Mouse (Mus musculus): ENCODE measurements around the gene Cyth3.

Cyth3 gene

DNA sequence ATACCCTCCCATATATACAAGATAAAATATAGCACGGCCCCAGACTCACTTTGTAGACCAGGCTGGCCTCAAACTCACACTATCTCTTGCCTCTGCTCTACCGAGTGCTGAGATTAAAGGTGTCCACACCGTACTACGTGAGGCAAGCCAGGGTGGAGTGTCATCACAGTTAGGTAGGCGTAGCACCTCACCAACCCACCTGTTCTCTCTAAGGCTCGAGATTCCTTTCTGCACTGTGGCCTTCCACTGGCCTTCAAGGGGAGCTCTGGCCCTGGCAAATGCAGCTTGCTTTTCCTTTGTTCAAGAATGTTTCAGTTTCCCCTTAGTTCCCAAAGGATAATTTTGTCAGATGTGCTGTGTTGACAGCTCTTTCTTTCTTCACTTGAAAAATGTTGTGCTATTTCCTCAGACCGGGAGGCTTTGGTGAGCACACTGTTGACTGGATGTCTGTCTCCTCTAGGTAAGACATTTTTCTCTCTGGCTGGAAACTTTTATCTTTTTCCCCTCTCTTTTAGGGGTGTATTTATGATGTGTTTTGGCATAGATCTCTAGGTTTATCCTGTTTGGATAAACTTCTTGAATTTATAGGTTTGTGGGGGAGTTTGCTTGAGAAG is 40.9 kb downstream of the Cyth3 start:
- no peak for DNase-seq (ENCODE audit: low read depth in 2 of 2, low spot score in 2 of 2)

DNA sequence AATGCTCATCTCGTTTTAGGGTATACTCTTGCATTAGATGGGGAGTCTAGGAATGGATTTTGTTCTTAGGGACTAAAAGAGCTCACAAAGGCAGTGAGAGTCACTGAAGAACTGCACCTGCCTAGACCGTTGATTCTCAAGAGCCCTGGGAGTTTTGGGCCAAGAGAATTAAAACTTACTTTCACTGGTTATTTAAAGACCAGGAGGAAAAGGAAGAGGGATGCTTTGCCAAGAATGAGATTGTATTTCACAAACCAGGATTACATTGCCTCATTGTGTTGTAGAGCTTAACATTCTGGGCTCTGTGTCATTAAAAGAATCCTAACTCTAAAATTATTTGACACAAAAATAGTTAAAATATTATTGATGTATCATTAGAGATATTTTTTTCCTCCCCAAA is 43.3 kb downstream of the Cyth3 start:
- DNase-seq (ENCODE audit: low read depth in 2 of 2, low spot score in 2 of 2) = no peak

DNA sequence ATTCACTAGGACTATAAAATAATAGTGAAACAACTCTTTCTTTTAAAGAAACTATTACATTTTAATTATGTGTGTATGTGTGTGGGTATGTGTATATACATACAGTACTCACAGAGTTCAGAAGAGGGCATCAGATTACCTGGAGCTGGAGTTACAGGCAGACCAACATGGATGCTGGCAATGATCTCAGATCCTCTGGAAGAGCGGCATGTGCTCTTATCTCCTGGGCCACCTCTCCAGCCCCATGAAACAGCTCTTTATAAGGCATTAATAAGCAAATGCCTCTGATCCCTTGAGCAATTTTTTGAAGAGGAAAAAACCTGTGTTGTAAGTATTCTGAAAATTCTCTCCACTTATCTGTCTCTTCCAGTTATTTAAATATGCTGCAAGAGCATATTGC is 43.8 kb downstream of the Cyth3 start:
- DNase-seq (ENCODE audit: low read depth in 2 of 2, low spot score in 2 of 2) = no peak

DNA sequence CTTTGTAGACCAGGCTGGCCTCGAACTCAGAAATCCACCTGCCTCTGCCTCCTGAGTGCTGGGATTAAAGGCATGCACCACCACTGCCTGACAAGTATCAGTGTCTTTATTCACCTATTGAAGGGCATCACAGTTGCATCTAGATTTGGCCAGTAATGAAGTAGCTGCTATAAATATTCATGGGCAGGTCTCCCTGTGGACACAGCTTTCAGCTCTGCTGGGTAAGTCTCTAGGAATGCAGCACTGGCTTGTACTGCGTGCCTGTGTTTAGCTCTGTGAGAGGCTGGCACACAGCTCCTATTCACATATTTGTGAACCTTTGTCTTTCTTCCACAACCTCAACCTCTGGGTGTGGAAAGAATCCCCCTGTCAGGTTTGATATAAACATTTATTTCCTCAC is 46.6 kb downstream of the Cyth3 start:
- no peak for DNase-seq (ENCODE audit: low read depth in 2 of 2, low spot score in 2 of 2)

DNA sequence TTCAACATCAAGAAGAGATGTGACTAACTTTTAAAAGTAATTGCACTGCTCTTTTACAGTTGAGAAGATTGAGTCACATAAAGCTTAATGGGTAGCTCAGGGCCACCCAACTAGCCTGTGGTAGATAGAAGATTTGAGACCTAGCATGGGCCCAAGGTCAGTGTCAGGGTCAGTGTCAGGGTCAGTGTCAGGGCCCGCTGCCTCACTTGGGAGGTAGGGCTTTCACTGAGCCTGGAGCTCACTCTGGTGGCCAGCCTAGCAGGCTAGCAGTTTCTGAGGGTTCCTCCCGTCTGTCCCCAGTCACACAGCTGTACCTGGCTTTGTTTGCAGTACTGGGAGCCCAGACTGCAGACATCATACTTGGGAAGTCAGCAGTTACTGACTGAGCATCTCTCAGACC is 47.1 kb downstream of the Cyth3 start:
- DNase-seq (ENCODE audit: low read depth in 2 of 2, low spot score in 2 of 2) = no peak

DNA sequence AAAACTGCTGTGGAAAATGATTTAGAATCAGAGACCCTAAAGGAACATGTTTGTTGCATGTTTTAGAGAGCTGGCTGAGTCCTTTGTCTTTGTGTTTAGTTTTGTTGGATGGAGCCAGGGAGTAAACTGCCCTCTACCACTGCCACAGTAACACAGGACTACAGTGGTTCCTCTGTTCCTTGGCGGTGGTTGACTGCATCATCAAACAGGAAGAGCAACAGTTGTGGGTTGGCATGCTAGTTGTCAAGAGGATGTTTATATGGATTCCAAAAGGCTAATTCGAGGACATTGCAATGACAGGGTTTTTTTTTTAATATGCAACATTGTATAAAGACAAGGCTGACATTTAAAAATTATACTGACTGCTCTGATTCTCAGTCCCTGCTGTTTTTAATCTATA is 47.6 kb downstream of the Cyth3 start:
- DNase-seq (ENCODE audit: low read depth in 2 of 2, low spot score in 2 of 2) = no peak

DNA sequence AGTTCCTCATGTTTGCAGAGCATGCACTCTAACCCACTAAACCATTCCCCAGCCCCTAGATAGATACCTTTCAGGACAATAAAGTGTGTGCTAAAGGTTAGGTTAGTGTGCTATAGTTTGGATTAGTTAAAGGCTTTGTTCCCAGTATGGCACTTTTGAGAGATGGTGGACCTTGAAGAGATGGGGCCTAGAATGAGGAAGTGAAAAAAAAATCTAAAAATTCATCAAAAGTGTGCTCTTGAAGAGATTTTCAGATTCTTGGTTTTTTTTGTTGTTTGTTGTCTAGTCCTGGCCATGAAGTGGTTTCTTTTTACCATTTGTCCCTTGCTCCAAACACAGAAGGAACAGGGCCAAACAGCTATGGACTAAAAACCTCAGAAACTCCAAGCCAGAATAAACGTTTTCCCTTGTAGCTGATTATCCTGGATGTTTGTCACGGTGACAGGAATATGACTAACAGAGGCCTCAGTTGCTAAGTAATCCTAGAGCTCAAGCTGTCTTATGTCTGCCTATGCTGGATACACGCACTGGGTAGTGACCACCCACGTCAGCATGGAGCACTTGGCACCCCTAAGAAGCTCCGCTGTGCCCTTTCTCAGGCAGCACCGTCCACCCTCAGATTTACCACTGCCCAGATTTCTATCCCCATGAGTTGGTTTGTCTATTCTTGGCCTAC is 48.6 kb downstream of the Cyth3 start:
- DNase-seq (ENCODE audit: low read depth in 2 of 2, low spot score in 2 of 2) = no peak

DNA sequence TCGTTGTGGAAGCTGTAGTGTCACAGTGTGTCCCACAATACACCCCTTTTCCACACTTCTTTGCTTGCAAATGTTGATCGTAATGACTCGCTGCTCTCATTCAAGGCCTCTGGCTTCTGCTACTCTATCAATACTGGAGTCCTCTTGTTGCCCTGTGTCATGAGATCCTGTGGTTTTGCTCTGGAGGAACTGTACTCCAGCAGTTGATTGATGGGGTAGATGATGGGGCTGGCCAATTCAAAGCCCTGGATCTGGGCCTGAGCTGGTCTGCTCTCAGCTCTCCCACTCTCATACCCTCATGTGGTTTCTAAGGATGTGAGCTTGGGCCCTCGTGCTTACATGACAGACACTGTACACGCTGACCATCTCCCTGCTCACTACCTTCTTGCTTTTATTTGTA is 52.3 kb downstream of the Cyth3 start:
- DNase-seq (ENCODE audit: low read depth in 2 of 2, low spot score in 2 of 2) = no peak

DNA sequence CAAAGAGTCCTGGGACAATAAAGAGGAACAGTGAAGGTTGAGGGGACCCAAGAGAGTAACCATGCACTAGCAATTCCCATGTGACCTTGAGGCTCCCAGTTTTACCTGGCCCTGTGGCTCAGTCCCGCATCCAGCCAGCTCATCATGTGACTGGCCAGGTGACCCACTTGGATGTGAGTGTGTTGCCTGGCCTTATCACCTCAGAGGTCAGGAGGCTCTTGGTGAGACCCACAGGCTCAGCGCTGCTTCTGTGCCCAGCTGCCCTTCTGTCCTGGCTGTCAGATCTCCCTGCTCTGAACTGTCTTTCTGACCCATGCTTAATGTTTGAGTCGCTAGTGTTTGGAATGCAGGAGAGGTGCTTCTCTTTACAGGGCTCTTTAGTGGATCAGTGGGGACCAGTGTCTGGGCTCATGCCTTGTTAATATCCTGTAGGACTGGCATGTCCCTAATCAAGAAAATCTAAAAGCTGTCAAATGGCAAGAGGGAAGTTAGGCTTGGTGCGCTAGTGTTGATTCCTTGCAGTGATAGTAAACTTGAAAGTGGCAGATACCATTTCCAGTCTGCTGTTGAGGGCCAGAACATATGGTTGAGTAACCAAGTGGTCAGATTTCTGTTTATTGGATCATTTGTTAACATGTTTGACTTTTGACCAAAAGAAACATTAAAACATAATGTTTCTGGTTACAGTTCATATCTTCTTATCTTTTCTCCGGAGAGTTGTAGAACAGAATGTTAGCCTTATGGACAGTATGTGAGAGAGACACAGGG is 54.2 kb downstream of the Cyth3 start:
- no peak for DNase-seq (ENCODE audit: low read depth in 2 of 2, low spot score in 2 of 2)

DNA sequence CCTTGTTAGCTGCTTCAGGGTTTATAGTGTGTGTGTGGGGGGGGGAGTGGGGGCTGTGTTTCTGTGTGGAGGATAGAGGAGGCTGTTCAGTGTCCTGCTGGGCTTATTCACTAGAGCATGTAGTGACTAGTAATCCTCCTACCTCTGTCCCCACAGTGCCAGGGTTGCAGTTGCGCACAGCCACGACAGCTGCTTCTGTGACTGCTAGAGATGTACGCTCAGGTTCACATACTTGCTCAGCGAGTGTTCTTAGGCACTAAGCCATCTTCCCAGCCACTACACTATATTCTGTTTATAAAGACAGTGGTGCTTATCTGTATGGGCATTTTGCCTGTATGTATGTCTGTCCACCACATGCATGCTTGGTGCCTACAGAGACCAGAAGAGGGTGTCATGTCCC is 55.1 kb downstream of the Cyth3 start:
- no peak for DNase-seq (ENCODE audit: low read depth in 2 of 2, low spot score in 2 of 2)

DNA sequence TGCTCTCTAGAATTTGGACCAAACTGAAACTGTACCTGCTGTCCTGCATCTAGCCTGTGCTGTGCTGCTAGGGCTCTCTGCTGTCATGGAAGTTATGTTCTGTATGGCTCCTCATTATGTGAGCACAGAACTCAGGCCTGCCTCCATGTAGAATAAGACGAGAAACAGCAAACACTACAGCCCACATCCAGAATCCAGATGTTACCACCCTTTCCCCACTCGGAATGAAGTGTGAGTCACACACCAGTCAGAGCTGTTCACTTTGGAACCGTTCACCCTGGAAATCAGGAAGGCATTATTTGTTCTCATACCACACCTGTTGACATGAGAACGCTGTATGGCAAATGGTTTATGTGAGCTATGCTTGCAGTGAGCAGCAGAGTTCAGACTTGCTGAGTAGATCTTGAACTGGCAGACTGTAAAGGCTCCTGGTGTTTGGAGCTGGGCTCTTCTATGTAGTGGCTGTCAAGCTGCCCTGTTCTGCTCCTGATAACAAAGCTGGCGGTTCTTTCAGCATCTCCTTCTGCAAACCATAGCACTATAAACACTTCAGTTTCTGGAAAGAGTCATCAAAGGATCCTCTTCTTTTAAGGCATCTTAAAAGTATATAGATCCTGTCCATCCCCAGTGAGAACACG is 56.5 kb downstream of the Cyth3 start:
- no peak for DNase-seq (ENCODE audit: low read depth in 2 of 2, low spot score in 2 of 2)

DNA sequence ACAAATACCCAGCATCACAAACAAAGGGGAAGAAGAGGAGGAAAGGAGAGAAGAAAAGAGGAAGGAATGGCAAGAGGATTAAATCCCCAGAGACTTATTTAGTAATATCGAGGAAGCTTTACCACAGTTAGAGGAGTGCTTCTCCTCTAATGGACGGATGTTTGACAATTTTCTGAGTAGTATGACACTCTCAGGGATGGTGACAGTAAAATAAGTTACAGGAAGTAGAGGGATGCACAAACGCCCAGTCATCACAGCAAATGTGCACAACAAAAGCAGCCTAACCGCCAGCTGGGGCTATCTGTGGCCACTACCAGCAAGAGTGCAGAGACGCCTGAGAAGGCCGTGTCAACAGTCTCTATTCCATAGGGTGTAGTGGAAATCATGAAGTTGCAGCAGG is 57.4 kb downstream of the Cyth3 start:
- no peak for DNase-seq (ENCODE audit: low read depth in 2 of 2, low spot score in 2 of 2)

DNA sequence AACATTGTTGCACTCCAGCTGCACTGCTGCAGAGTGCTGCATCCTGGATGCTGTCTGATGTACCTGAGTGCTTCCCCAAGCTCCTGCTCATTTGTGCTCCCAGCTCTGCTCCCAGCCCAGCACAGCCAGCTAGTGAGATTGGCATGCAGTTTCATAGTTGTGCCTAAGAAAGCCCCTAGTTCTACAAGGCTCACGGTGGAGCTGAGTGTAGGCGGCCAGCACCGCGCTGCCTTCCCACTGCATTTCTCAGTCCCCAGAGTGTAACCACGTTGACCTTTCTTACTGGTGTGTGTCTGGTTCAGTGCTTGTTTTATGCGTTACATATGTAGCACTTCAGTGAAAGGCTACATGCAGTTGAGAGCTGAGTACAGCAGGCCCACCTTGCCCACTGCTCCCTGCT is 61.4 kb downstream of the Cyth3 start:
- DNase-seq (ENCODE audit: low read depth in 2 of 2, low spot score in 2 of 2) = no peak

DNA sequence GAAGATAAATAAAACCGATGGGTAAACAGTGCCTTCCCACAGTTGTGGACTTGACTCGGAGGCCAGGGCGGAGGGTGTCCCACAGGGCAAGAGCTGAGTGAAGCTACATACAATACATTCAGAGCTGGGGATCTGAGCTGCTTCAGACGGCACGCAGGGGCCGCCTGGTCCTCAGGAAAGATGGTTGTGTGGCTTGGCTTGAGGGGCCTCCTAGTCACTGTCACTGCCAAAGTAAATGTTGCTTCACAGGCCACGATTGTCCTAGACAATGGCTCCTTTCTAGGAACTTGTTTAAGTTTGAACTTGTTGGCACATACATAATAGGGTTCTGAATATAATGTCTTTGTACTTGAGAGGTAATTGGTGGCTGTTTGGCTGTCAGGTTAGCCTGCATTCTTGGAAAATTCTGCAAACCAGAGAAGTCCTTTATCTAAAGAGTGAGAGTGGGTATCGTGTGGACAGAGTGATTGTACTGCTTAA is 62.7 kb downstream of the Cyth3 start:
- DNase-seq (ENCODE audit: low read depth in 2 of 2, low spot score in 2 of 2) = no peak

DNA sequence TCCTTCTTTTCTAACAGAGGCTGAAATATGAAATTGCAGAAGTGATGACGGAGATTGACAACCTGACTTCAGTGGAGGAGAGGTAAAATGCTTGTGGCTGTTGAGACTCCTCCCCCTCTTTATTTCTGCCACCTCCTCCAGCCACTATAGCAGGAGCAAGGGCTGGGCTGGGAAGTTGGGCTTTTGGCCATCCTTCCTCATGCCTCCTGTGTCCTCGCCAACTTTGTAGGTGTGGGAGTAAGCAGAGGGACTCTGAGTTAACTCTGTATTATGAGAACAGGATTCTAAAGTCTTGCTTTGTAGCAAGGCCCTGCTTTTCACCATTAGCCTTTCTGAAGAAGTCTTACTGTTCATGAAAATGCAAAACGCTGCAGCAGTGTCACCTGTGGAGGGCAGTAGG is 64.2 kb downstream of the Cyth3 start:
- no peak for DNase-seq (ENCODE audit: low read depth in 2 of 2, low spot score in 2 of 2)

DNA sequence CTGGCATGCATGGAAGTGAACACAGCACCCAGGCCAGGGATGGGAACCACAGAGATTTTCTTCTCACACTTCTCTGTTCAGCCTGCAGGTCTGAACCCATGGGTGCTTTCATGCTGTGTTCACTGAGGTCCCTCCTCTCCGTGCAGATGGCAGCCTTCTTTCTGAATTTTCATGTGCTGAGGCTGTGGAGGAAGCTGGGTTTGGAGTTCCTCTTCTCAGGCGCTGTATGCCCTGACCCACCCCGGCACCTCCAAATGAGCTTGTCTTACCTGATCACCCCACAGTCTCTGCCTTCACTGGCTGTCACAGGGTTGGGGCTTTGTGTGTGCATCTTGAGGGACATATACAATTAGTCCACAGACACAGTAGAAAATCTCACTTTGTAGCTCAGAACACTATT is 65.3 kb downstream of the Cyth3 start:
- no peak for DNase-seq (ENCODE audit: low read depth in 2 of 2, low spot score in 2 of 2)

DNA sequence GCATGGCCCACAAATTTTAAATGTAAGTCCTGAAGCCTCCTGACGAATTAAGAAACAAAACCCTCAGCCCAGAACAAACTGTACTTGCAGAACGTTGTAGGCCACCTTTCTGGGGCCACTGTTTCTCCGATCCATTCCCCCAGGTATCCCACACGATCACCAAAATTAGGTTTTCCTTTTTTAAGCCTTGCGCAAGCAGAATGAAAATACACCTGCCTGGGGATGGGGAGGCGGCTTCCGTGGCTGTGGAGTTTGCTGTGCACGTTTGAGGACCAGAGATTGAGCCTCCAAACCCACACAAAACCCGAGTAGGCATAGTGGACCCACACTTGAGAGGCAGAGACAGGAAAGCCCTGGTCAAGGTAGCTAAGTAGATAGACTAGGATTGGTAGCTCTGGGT is 68.1 kb downstream of the Cyth3 start:
- DNase-seq (ENCODE audit: low read depth in 2 of 2, low spot score in 2 of 2) = no peak

DNA sequence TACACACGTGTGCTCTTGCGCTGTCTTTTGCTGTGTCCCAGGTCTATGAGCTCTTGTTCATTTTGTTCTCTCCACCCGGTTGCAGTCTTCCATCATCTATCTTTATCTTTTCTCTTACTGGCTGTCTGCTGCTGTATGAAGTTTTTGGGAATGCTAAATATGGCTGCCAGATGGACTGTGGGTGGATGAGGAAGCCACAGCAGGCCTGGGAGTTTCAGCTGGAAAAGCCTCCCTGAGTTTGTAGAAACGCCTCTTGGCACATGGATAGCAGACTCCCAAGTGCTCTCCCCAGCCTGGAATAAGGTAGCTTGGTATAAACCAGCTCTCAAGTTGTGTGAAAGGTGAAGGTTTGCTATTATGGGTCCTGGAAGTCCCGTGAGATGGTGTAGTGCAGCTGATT is 68.7 kb downstream of the Cyth3 start:
- DNase-seq (ENCODE audit: low read depth in 2 of 2, low spot score in 2 of 2) = no peak

DNA sequence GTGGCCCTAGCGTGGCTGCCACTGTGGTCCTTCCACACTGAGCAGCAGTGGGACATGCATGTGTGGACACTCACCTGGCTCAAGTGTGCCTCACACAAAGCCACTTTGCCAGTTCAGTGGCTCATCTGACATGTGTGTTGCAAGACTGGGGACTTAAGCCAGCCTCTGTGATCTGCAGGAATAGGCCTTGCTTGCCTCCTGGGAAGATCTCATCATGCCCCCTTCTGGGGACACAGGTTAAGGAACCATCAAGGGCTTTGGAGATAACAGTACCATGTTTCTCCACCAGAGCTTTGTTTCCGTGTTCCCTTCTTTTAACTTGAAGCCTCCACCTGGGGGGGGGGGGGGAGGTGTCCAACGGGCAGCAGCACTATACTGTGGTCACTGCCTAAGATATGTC is 74.1 kb downstream of the Cyth3 start:
- DNase-seq (ENCODE audit: low read depth in 2 of 2, low spot score in 2 of 2) = no peak

DNA sequence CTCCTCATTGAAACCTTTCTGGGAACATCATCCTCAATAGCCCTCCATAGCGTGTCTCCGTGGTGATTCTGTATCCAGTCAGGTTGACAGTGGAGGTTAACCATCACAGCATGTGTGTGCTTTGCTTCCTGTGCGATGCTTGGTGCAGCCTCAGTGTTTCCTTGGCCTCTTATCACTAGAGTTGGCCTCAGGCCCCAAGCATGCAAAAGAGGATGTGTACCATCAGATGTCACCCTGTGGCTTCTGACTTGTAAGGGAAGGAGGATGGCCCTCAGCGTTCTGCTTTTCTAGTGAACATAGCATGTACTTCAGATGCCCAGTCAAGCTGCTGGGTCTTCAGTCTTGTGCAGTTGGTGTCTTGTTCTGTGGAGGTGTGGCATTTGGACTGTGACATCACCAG is 76.2 kb downstream of the Cyth3 start:
- no peak for DNase-seq (ENCODE audit: low read depth in 2 of 2, low spot score in 2 of 2)

DNA sequence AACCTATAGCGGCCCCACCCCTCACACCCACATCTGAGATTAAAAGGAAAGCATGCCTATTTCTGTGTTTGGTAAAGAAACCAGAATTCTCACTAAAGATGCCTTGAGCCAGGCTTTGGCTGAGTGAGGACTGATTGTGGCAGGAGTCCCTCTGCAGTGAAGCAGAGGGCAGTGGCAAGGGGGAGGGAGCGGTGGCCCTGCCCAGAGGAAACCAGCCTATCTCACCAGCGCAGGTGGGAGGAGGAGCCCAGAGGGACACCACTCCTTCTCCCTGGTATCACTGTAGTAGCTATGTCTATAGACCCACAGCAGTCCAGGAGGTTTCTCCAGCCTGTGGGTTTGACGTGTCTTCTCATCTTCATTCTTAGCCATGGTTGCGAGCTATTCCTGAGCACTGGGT is 78.0 kb downstream of the Cyth3 start:
- DNase-seq (ENCODE audit: low read depth in 2 of 2, low spot score in 2 of 2) = no peak

DNA sequence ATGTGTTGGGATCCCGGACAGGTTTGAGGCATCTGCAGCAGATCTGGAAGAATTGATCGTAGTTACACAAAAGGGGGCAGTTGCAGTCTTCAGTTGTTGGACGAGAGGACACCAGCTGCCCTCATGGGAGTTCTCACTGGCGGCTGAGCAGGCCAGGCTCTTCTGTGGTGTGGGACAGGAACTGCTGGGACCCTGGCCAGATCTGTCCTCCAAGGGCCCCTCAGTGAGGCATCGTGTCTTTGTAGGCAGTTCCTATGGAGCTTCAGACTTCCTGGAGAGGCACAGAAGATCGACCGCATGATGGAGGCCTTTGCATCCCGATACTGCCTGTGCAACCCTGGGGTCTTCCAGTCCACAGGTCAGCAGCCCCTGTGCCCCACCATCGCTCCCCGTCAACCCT is 78.8 kb downstream of the Cyth3 start:
- no peak for DNase-seq (ENCODE audit: low read depth in 2 of 2, low spot score in 2 of 2)
